Mouse (Mus musculus) embryonic stem cell, embryonic (primary cell): Measurements from ENCODE around the gene Krt222.

Source experiments
- CTCF ChIA-PET, 4 experiments: fragments of 300-600 bp in 2 of 4; fragments of 350-600 bp in 2 of 4; sonication (Branson Sonifier 250); formaldehyde crosslinking; loops; one replicate each; lab custom pipeline; 2022; ENCODE audit warnings: inconsistent platforms in 2 of 4; lab: Charles Lee
- POLR2A ChIA-PET, 4 experiments: fragments of 300-600 bp in 2 of 4; fragments of 350-600 bp in 2 of 4; sonication (Branson Sonifier 250); formaldehyde crosslinking; loops; one replicate each; lab custom pipeline; 2022; ENCODE audit warnings: antibody characterized with exemption in 4 of 4, inconsistent platforms in 1 of 4; lab: Charles Lee

Krt222 gene

DNA sequence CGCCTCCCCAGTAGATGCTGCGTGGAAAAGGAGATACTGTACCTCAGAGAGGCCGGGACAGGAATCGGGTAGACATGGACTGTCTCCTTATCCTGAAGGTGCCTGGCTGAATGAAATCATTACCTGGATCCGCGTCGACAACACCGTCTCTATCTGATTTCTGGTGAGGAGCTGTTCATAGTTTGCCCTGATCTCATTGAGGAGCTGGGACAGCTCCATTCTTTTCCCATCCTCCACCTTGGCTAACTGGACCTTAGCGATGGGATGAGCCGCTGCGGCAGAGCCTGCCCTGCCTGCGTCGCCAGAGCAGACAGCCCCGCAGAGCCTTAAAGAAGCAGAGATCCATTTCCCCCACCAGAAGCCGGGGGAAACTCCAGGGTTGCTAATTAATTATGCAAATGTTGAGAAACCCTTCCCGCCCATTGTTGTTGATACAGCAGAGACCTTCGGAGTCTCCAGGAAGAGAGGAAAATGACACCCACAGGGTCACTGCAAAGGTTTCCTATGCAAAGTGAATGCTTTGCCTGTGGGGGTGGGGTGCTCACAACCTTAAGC lies at the start of gene Krt222:
TSS of gene Krt222 (minus strand) at position 266 of the 555 bp plus-strand sequence.
- ChIA-PET POLR2A (interaction anchor here in 2 of 4 experiments (1.0 to 3.3 kb wide), 6 partner anchors 11 to 30 kb away, joined by 3 to 11 read pairs (median 4); partner anchors contain the start of gene Smarce1 (in 1 of the 2)), CTCF (interaction anchor here in 1 of 4 experiments (1.0 kb wide), 1 partner anchor 10 kb away, joined by 3 read pairs; no protein-coding TSS in a partner anchor)

GRCm38 (mm10) chr11:99292846-99293245 lies 49.0 kb upstream of the Krt222 start:
- ChIA-PET CTCF (interaction anchor here (0.6 to 2.5 kb wide), 17 partner anchors 12 to 855 kb away, joined by 3 to 9 read pairs (median 4); partner anchors contain the start of gene Ccr7 (in 1 of the 4)), POLR2A (interaction anchor here in 1 of 4 experiments (0.6 kb wide), 1 partner anchor 18 kb away, joined by 8 read pairs; no protein-coding TSS in a partner anchor)

GRCm38 (mm10) chr11:99284833-99285312 lies 41.0 kb upstream of the Krt222 start, which contains the start of gene Krt24:
Krt24 (minus strand) TSS chr11:99285262.
- CTCF ChIA-PET = interaction anchor here in 3 of 4 experiments (0.6 to 1.0 kb wide), 3 partner anchors 26 to 318 kb away, joined by 3 to 9 read pairs (median 4); no protein-coding TSS in a partner anchor
- POLR2A ChIA-PET = interaction anchor here in 1 of 4 experiments (0.5 kb wide), 1 partner anchor 31 kb away, joined by 4 read pairs; no protein-coding TSS in a partner anchor

DNA sequence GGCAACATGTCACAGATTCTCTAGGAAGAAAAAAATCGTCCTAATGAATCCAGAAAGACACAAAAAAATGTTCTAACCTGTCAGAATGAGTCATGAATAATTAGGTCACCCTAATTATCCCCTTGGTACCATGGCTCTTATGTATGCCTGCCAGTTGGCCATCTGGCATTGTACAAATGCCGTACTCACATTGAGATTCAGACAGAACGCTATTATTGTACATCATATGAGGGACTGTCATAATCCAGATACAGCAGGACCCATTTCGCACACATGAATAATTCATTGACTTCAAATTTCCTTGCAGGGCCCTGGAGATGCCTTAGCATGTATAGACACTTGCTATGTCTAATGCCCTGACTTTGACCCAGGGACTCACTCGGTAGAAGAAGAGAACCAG lies 40.1 kb upstream of the Krt222 start:
- POLR2A ChIA-PET = no interaction called here
- CTCF ChIA-PET = interaction anchor here in 1 of 4 experiments (0.6 kb wide), 1 partner anchor 62 kb away, joined by 3 read pairs; no protein-coding TSS in a partner anchor

GRCm38 (mm10) chr11:99283334-99283733 lies 39.4 kb upstream of the Krt222 start:
- ChIA-PET POLR2A (interaction anchor here in 2 of 4 experiments (0.6 to 2.0 kb wide), 2 partner anchors 10 to 1336 kb away, joined by 3 to 5 read pairs; partner anchors contain the start of gene Nkiras2 (in 1 of the 2)), CTCF (no interaction called here)

- ChIA-PET POLR2A (no interaction called here), CTCF (interaction anchor here in 1 of 4 experiments (0.5 kb wide), 1 partner anchor 12 kb away, joined by 4 read pairs; no protein-coding TSS in a partner anchor)
Measured at GRCm38 (mm10) chr11:99281116-99281515, 37.2 kb upstream of the Krt222 start.

DNA sequence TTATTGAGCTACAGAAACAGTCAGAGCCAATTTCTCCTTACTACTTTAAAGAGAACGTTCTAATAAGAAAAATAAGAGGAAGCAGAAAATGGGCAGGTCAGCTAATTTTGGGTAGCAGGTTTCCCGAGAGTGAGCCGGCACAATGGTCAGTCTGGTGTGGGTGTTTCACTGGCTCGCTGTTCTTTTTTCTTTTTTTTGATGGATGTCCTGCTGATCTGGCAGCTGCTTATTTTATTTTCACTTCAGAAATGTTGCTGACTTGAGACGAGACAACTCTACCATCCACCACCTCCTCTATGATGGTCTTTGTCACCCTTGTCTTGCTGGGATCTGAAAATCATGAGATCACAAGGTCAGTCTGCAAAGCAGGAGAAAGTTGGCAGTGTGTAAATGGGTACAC lies 36.1 kb upstream of the Krt222 start:
- CTCF ChIA-PET = interaction anchor here in 1 of 4 experiments (0.7 kb wide), 1 partner anchor 13 kb away, joined by 4 read pairs; no protein-coding TSS in a partner anchor

GRCm38 (mm10) chr11:99276786-99277185 lies 32.9 kb upstream of the Krt222 start:
- ChIA-PET CTCF (interaction anchor here in 2 of 4 experiments (0.6 kb wide), 2 partner anchors 87 to 396 kb away, joined by 3 to 13 read pairs; no protein-coding TSS in a partner anchor), POLR2A (interaction anchor here in 2 of 4 experiments (0.7 kb wide), 2 partner anchors 11 to 34 kb away, joined by 3 read pairs; no protein-coding TSS in a partner anchor)

More for the DNA sequence above, 36.1 kb upstream of the Krt222 start:
- POLR2A ChIA-PET = interaction anchor here in 1 of 4 experiments (1.1 to 1.5 kb wide), 2 partner anchors 10 to 76 kb away, joined by 5 to 8 read pairs; no protein-coding TSS in a partner anchor

DNA sequence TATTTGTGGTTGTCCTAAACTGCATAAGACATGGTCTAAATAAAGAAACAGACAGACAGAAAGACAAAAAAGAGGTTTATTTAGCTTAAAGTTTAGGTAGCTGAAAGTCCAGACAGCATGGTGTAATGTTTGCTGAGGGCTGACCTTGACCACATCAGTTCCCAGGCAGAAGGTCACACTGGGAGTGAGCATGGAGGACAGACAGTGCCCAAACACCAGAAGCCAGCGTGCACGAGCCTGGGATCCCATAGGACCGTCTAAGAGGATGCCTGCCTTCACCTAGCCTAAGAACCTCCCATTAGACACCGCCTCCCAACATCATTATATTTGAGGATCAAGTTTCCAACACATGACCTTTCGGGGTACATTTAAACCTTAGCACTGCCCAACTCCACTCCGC lies 31.7 kb upstream of the Krt222 start:
- ChIA-PET CTCF (no interaction called here), POLR2A (no interaction called here)

GRCm38 (mm10) chr11:99272721-99273120 lies 28.8 kb upstream of the Krt222 start:
- POLR2A ChIA-PET = interaction anchor here in 1 of 4 experiments (1.8 kb wide), 1 partner anchor 10 kb away, joined by 5 read pairs; no protein-coding TSS in a partner anchor
- CTCF ChIA-PET = interaction anchor here in 1 of 4 experiments (0.5 kb wide), 1 partner anchor 138 kb away, joined by 4 read pairs; no protein-coding TSS in a partner anchor

DNA sequence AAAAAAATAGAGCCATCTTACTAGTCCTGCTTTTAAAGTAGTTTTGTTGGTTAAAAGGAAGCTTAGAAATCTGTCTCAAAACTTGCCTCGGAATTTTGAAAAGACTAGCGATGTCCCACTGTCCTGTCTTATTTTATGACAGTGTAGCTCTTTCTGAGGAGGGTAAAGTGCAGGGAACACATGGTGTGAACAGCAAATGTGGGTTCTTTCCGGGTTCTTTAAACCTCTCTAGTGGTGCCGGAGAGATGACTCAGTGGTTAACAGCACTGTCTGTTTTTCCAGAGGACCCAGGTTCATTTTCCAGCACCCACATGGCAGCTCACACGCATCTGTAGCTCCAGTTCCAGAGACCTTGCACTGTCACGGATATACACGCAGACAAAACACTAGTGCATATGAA lies 25.3 kb upstream of the Krt222 start:
- ChIA-PET CTCF (interaction anchor here in 1 of 4 experiments (1.1 kb wide), 1 partner anchor 203 kb away, joined by 3 read pairs; no protein-coding TSS in a partner anchor), POLR2A (interaction anchor here in 1 of 4 experiments (0.5 kb wide), 1 partner anchor 119 kb away, joined by 3 read pairs; no protein-coding TSS in a partner anchor)

- CTCF ChIA-PET = no interaction called here
- POLR2A ChIA-PET = interaction anchor here in 2 of 4 experiments (0.6 to 1.1 kb wide), 2 partner anchors 84 to 169 kb away, joined by 3 read pairs; no protein-coding TSS in a partner anchor
Measured at GRCm38 (mm10) chr11:99265796-99266195, 21.9 kb upstream of the Krt222 start.

DNA sequence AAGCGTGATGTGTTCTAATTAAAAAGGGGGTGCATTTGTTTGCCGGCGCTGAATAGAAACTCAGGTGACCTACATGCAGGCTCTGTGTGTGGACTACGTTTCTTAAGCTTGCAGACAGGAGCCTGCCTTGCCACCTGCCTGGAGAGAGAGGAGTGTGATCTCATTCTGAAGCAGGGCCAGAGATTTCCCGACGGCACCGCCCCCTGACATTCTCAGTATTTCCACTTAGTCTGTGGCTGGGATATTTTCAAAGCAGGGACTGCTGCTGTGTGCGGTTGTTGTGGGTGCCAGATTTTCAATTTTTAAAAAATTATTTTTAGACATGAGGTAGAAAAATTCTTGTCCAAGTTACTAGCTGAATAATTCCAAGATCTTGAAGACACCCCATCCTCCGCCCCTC lies 21.3 kb upstream of the Krt222 start:
- CTCF ChIA-PET = no interaction called here
- POLR2A ChIA-PET = interaction anchor here in 1 of 4 experiments (0.6 kb wide), 1 partner anchor 168 kb away, joined by 3 read pairs; no protein-coding TSS in a partner anchor

- CTCF ChIA-PET = no interaction called here
- POLR2A ChIA-PET = no interaction called here
Measured at GRCm38 (mm10) chr11:99256213-99256612, 12.3 kb upstream of the Krt222 start.

- CTCF ChIA-PET = interaction anchor here in 2 of 4 experiments (0.6 to 1.0 kb wide), 2 partner anchors 38 to 290 kb away, joined by 3 read pairs; no protein-coding TSS in a partner anchor
- POLR2A ChIA-PET = interaction anchor here in 1 of 4 experiments (1.0 kb wide), 1 partner anchor 12 kb away, joined by 3 read pairs; no protein-coding TSS in a partner anchor
Measured at GRCm38 (mm10) chr11:99255316-99255715, 11.4 kb upstream of the Krt222 start.

GRCm38 (mm10) chr11:99253893-99254292 lies 10.0 kb upstream of the Krt222 start:
- ChIA-PET POLR2A (interaction anchor here in 3 of 4 experiments (0.6 to 1.3 kb wide), 4 partner anchors 24 to 61 kb away, joined by 3 to 4 read pairs (median 3); partner anchors contain the start of gene Krt24 (in 1 of the 3)), CTCF (interaction anchor here in 3 of 4 experiments (0.6 to 1.7 kb wide), 3 partner anchors 39 to 118 kb away, joined by 3 to 6 read pairs (median 4); no protein-coding TSS in a partner anchor)

GRCm38 (mm10) chr11:99252671-99253070 lies 8.8 kb upstream of the Krt222 start:
- POLR2A ChIA-PET = interaction anchor here in 2 of 4 experiments (0.6 to 1.1 kb wide), 2 partner anchors 23 to 225 kb away, joined by 4 to 6 read pairs; no protein-coding TSS in a partner anchor
- CTCF ChIA-PET = interaction anchor here in 2 of 4 experiments (0.6 to 1.7 kb wide), 2 partner anchors 23 to 40 kb away, joined by 3 to 4 read pairs; no protein-coding TSS in a partner anchor

- ChIA-PET POLR2A (no interaction called here), CTCF (no interaction called here)
Measured at GRCm38 (mm10) chr11:99250666-99251065, 6.8 kb upstream of the Krt222 start.
